Mouse (Mus musculus): Measurements from ENCODE around the gene Actl7b.

Gene Actl7b

DNA sequence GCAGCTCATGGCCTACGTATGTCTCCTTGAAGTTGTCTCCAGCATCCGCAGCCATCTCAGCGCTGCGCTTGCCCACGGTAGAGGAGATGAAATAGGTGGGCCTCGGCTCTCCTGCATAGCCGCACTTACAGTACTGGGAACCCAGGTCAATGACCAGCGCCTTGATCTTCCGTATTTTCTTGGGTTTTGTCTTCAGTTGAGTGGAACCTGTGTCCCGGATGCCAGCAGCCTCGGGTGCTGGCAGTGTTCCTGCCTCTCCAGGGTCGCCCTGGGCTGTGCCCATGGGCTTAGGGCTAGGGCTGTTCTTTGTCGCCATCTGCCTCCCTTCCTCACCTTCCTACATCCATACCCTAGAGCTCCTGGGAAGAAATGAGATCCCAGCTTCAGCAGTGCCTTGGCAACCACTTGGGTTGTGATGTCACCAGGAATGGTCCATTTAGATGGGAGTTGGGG, at the start of gene Actl7b:
Actl7b (minus strand) TSS at position 403 of the 453 bp plus-strand sequence.
- DNase-seq (ENCODE audit: low spot score), result no peak

GRCm38 (mm10) chr4:56771065-56771464, 29.8 kb upstream of the Actl7b start:
- no peak for DNase-seq (ENCODE audit: low spot score)

GRCm38 (mm10) chr4:56768913-56769312, 27.7 kb upstream of the Actl7b start:
- DNase-seq (ENCODE audit: low spot score), result no peak

- no peak for DNase-seq (ENCODE audit: low spot score)
These were observed 26.6 kb upstream of the Actl7b start for GRCm38 (mm10) chr4:56767861-56768284.

DNA sequence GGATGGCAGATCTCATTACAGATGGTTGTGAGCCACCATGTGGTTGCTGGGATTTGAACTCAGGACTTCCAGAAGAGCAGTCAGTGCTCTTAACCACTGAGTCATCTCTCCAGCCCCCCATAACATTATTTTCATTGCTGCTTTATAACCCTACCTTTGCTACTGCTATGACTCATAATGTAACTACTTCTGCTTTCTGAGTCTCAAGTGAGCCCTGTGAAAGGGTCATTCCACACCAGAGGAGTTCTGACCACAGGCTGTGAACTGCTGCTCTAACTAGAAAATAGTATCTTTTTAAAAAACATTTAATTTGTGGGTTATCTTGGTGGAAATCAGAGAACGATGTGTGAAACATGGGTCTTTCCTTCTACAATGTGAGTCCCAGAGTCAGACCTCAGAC, 16.4 kb upstream of the Actl7b start:
- no peak for DNase-seq (ENCODE audit: low spot score)

GRCm38 (mm10) chr4:56756966-56757600, 15.8 kb upstream of the Actl7b start:
- DNase-seq (ENCODE audit: low spot score), result no peak

- no peak for DNase-seq (ENCODE audit: low spot score)
These were observed 14.8 kb upstream of the Actl7b start for GRCm38 (mm10) chr4:56756021-56756420.

GRCm38 (mm10) chr4:56747456-56747855, 6.2 kb upstream of the Actl7b start:
- DNase-seq (ENCODE audit: low spot score), result no peak

- no peak for DNase-seq (ENCODE audit: low spot score)
These were observed 5.1 kb upstream of the Actl7b start for GRCm38 (mm10) chr4:56746345-56746744.

DNA sequence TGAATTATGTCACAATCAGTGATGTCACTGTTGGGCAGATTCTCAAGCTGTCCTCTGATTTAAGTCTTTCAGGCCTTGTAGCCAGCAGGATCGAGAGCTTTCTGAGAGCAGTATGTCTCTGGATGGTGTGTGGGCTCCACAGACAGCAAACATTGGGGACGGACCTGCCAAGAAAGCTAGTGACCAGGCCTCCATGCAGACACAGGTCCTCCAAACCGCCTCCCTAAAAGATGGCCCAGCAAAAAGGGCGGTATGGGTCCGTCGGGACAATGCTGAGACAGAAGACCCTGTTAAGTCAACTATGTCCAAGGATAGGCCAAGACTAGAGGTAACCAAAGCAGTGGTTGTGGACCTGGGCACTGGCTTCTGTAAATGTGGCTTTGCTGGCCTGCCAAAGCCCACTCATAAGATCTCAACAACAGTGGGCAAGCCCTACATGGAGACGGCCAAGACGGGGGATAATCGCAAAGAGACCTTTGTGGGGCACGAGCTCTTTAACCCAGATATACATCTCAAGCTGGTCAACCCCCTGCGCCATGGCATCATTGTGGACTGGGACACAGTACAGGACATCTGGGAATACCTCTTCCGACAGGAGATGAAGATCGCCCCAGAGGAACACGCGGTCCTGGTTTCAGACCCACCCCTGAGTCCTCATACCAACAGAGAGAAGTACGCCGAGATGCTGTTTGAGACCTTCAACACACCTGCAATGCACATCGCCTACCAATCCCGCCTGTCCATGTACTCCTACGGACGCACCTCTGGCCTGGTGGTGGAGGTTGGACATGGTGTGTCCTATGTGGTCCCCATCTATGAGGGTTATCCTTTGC, 2.3 kb upstream of the Actl7b start, which contains the start of gene Actl7a:
Actl7a (plus strand) TSS at position 51 of the 833 bp plus-strand sequence.
- DNase-seq (ENCODE audit: low spot score), result no peak

DNA sequence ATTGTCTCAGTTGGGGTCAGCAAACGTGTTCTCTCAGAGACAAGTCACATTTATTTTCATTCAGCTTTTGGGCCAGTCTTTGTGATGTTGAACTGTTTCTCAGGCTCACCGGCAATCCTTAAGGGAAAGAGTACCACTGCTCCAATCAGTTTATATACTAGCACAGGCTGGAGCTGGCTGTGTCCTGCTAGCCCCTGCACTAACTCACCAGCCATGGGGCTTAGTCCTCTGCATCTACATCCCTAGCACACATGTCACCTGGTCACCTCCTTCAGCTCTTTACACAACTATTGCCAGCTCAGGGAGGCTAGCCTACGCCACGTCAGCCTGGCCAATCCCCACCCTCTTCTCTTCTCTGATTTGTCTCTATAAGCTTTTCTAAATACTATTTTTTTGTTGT, 1.5 kb upstream of the Actl7b start:
- no peak for DNase-seq (ENCODE audit: low spot score)

GRCm38 (mm10) chr4:56740611-56741010, 632 bp downstream of the Actl7b start:
- no peak for DNase-seq (ENCODE audit: low spot score)

DNA sequence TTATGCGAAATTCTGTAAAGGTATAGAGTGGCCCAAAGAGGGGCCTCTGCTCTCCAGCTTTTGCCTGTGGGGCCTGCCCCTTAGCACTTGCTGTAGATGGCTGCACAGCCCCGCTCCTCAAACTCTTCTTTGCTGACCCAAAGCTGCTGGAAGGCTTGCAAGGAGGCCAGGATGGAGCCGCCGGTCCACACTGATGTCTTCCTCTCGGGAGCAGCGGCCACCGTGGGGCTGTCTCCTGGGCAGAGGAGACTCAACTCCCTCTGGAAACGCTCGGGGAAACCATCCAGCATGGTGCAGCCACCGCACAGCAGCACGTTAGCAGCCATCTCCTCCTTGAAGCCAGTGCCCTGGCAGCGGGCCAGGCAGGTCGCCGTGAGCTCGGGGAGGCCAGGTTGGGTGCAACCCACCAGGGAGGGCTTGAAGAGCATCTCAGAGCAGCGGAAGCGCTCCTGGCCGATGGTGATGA, 1.2 kb downstream of the Actl7b start, which contains the start of gene Gm26657:
Gm26657 (plus strand) TSS at position 51 of the 466 bp plus-strand sequence.
- no peak for DNase-seq (ENCODE audit: low spot score)

DNA sequence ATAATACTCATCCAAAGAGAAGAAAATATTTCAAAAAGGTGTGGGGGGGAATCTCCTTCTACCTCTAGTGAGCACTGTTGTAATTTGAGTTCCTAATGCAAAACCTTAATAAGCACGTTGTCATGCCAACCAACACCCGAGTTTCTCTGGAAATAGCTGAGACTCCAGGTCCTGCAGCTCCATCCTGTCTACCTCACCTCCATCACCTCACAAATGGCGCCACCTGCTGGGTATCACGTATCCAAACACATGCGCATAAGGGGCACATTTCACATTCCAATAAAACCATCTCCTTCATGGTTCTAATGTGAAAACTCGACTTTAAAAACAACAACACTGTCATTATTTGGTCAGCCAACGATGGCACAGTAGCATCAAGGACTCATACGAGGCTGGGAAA, 15.4 kb downstream of the Actl7b start:
- DNase-seq (ENCODE audit: low spot score), result no peak

DNA sequence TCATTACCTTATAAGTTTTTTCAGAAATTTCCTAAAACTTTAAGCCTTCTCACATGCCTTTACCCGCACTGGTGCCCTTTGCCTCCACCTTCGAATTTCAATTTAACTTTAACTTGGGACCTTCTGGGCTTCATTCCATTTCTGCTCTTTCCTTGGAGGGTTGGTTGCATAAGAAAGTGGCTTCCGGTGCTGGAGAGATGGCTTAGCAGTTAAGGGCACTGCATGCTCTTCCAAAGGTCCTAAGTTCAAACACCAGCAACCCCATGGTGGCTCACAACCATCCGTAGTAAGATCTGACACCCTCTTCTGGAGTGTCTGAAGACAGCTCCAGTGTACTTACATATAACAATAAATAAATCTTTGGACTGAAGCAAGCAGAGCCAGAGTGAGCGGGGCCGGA, 18.0 kb downstream of the Actl7b start:
- no peak for DNase-seq (ENCODE audit: low spot score)

DNA sequence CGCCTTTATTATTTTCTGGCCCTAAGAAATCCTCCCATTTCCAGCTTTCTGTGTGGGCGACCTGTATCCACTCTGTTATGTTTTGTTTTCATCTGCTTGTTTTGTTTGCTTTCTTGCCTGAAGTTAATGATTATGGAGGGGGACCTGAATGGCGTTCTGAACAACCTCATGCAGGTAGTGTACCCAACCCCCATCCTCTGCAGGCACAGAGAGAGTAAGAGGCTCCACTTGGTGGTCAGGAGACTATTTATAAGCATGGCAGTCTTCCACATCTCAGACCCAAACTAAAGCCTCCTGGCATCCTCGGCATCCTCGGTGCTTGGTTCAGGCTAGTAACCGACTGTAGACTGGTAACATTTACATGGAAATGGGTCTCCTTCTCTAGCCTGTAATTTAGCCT, 18.9 kb downstream of the Actl7b start:
- DNase-seq (ENCODE audit: low spot score), result no peak

DNA sequence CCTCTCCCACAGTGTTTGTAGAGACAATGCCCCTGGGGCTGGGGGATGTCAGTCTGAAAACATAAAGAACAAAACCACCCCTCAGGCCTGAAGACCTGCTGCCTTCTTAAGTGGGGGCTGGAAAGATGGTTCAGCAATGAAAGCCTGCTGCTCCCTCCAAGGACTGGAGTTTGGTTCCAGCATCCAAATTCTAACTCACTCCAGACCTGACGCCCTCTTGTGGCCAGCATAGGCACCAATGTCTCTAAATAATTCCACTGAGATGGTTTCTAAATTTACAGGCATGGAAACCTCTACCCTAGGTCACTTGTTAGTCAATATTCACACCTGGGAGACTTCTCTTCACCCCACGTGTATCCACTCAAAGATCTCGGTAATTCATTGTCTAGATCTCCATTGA, 19.8 kb downstream of the Actl7b start:
- no peak for DNase-seq (ENCODE audit: low spot score)

GRCm38 (mm10) chr4:56720403-56720802, 20.8 kb downstream of the Actl7b start:
- no peak for DNase-seq (ENCODE audit: low spot score)

DNA sequence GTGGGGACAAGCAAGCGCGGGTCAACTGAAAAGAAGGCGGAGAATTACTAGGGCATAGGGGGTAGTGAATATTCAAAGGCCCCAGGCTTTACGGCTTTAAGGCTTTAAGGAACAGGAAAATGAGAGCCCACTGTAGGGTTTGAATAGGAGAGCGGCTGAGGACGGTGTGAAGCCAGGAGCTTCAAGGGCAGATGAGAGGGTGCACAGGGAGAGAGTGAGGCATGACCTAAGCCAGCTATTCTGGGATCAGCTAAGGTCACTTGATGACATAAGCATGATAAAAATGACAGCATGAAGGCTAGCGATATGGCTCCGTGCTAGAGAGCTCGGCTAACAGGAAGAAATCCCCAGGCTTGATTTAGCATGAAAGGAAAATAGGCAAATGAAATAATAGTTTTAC, 21.8 kb downstream of the Actl7b start:
- DNase-seq (ENCODE audit: low spot score), result no peak

GRCm38 (mm10) chr4:56718573-56719442, 22.4 kb downstream of the Actl7b start:
- DNase-seq (ENCODE audit: low spot score), result no peak

- no peak for DNase-seq (ENCODE audit: low spot score)
These were observed 23.3 kb downstream of the Actl7b start for GRCm38 (mm10) chr4:56717932-56718331.

GRCm38 (mm10) chr4:56716801-56717200, 24.4 kb downstream of the Actl7b start:
- no peak for DNase-seq (ENCODE audit: low spot score)

Measured in ovary, postnatal 36 days (tissue).